Mouse (Mus musculus): Measurements from ENCODE around the gene Psors1c2.

- no peak for TF ChIP-seq CTCF (IDR thresholded peaks at IDR 0.05; ENCODE audit: borderline replicate concordance, extremely low read depth, insufficient read depth, insufficient read length)
- TF ChIP-seq POLR2A (IDR thresholded peaks at IDR 0.05; ENCODE audit: borderline replicate concordance, extremely low read depth, insufficient read depth, insufficient read length, poor library complexity, severe bottlenecking): no peak
These were observed 24.4 kb downstream of the Psors1c2 start for GRCm38 (mm10) chr17:35557351-35557750.

Data from brain, embryonic 14.5 days (tissue).